Mouse (Mus musculus) kidney, postnatal 14 days (tissue): ENCODE measurements at regions not wholly inside any gene's neighbourhood (a gene's known extent, or its start where the extent isn't known, plus 50 kb on each side); places are given as distances from the start of the nearest gene placed in this dataset.
A peak's percentile ranks its signal among the peaks of the same experiment; 100 is the strongest.

Experiments
- DNase-seq: peaks from one replicate; pipeline ENCODE4 v3.0.0; 2022; ENCODE audit warnings: mixed read lengths

DNA sequence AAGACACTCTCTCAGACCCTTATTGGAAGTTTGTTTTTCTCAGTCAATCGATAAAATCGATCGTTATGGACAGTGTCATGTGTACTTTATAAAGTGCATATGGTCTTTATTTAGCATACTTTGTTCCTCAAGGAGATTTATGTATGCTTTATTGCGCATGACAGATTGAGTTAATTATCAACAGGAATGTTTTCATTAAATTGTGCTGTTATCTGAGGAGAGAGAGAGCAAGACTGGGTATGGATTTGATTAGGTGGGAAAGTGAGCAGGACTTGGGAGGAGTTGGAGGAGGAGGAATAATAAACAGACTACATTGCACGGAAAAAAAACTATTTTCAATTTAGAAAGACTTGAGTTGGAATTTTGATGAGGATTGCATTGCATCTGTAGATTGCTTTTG, 183.8 kb upstream of the Sstr1 start:
- DNase-seq = no peak

GRCm38 (mm10) chr12:58056368-58056860, 155.2 kb upstream of the Sstr1 start:
- DNase-seq = no peak

DNA sequence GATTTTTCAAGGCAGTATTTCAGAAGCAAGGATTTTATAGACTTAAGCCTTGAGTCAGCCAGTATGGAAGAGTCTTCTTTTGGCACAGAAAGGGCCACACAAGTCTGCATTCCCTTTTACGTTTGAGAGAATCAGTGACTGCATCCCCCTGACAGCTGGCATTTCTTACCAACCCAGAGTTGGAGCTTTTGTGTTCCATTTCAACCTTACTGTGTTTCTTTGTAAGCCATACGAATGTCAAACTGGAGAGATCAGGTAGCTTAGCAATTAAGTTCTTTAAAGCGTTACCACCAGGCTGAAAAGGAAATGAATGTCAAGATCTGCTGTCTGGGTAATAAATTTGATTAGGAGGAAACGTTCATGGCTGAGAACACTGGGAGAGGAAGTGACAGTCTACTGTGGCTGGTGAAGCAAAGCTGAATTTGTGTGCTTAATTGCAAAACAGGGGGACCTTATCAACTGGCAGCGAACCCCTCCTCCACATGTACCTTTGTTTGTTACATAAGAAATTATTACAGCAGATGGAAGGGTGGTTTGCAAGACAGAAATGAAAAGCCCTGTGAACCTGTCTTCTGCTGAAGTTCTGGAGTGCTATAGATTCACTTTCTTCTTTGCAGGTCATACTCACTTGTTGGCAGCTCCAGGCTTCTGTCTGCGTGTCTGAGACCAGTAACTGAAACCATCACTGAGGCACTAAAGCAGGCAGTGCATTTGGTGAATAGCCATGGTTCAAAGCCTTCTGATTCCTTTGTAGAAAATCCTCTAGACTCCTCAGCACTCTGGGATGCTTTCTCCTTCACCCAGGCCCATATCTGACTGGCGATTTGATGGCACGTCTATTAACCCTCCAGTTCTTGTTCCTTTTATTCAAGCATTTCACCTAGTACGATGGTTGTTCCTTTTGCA, 144.0 kb upstream of the Sstr1 start:
- peak; percentile 1 for DNase-seq

- DNase-seq = no peak
Measured at GRCm38 (mm10) chr12:58087311-58087710, 124.3 kb upstream of the Sstr1 start.

- DNase-seq = no peak
Measured at GRCm38 (mm10) chr12:58112643-58113042, 98.9 kb upstream of the Sstr1 start.

DNA sequence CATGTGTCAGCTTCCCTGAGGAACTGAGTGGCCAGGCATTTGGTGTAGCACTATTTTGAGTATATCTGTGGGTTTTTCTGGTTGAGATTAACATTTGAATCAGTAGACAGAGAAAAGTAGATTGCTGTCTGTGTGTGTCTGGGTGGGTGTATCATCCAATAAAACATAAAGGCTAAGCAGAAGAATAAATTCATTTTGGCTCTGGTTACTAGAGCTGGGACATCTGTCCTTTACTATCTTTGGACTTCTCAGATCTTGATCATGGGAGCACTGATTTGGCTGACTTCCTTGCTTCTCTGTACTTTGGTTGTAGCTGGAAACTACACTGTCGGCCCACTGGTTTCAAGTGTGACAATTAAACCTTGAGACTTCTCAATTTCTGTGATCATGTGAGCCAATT, 72.5 kb upstream of the Sstr1 start:
- DNase-seq = no peak

DNA sequence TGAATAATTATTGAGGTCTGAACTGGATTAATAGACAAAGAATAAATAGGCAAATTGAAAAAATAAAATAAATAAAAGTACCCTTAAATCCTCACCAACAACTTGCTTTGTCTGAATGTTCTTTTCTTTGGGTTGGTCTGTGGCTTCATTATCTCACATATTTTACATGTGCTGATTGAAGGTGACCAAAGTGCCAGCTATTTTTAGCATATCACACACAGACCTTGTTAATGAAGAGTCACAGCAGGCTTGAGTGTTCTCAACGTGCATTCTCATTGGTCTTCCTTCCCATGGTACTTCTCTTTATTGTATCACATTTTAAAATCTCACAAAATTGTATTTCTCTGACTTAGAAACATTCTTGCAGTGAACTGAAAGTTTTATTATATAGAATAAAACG, 59.7 kb upstream of the Sstr1 start:
- DNase-seq = no peak
